Mouse (Mus musculus) testis, postnatal 10 days (tissue): Measurements from ENCODE around the gene Fam183b.
A peak's percentile ranks its signal among the peaks of the same experiment; 100 is the strongest.
"Not testable (repeated sequence)": the region's sequence is repeated elsewhere in the genome, so short reads cannot be mapped to it uniquely, and the experiment has no call there.

ENCODE experiments used
- DNase-seq: peaks from one replicate; pipeline ENCODE4 v3.0.0; 2021; ENCODE audit warnings: low spot score

The Fam183b gene

GRCm38 (mm10) chr11:58801558-58802228, at the start of gene Fam183b:
Gene Fam183b, minus strand, starts transcription at chr11:58801960.
- no peak for DNase-seq

GRCm38 (mm10) chr11:58849731-58850130, 48.0 kb upstream of the Fam183b start:
- no peak for DNase-seq

GRCm38 (mm10) chr11:58847636-58848035, 45.9 kb upstream of the Fam183b start:
- no peak for DNase-seq

- DNase-seq, result peak; percentile 75
These were observed 45.2 kb upstream of the Fam183b start, which contains the start of gene Gm12258 for GRCm38 (mm10) chr11:58846919-58847461. Gene Gm12258, plus strand, starts transcription at chr11:58847158.

GRCm38 (mm10) chr11:58838951-58839350, 37.2 kb upstream of the Fam183b start, which contains the start of gene Olfr311:
Gene Olfr311, plus strand, starts transcription at chr11:58839251.
- not testable (repeated sequence) for DNase-seq

GRCm38 (mm10) chr11:58832541-58832940, 30.8 kb upstream of the Fam183b start:
- DNase-seq, result not testable (repeated sequence)

GRCm38 (mm10) chr11:58829764-58830163, 28.0 kb upstream of the Fam183b start:
- no peak for DNase-seq

GRCm38 (mm10) chr11:58828937-58829336, 27.2 kb upstream of the Fam183b start, which contains the start of gene Olfr312:
Gene Olfr312, plus strand, starts transcription at chr11:58829237.
- DNase-seq, result not testable (repeated sequence)

GRCm38 (mm10) chr11:58815676-58816075, 13.9 kb upstream of the Fam183b start:
- DNase-seq, result no peak

- DNase-seq, result not testable (repeated sequence)
These were observed 12.9 kb upstream of the Fam183b start, which contains the start of gene Olfr313 for GRCm38 (mm10) chr11:58814700-58815099. Gene Olfr313, plus strand, starts transcription at chr11:58815000.

GRCm38 (mm10) chr11:58812001-58812400, 10.2 kb upstream of the Fam183b start:
- no peak for DNase-seq

- no peak for DNase-seq
These were observed 2.6 kb upstream of the Fam183b start for GRCm38 (mm10) chr11:58804393-58804792.

GRCm38 (mm10) chr11:58803871-58804270, 2.1 kb upstream of the Fam183b start:
- no peak for DNase-seq

- DNase-seq, result no peak
These were observed 2.0 kb downstream of the Fam183b start for GRCm38 (mm10) chr11:58799747-58800146.

- peak; percentile 47 for DNase-seq
These were observed 4.9 kb downstream of the Fam183b start for GRCm38 (mm10) chr11:58796850-58797249.

GRCm38 (mm10) chr11:58795856-58796255, 5.9 kb downstream of the Fam183b start:
- no peak for DNase-seq

- DNase-seq, result no peak
These were observed 11.1 kb downstream of the Fam183b start for GRCm38 (mm10) chr11:58790646-58791045.

GRCm38 (mm10) chr11:58790053-58790452, 11.7 kb downstream of the Fam183b start:
- DNase-seq, result no peak

- no peak for DNase-seq
These were observed 12.2 kb downstream of the Fam183b start for GRCm38 (mm10) chr11:58789532-58789931.

GRCm38 (mm10) chr11:58788346-58788745, 13.4 kb downstream of the Fam183b start:
- no peak for DNase-seq

- no peak for DNase-seq
These were observed 14.1 kb downstream of the Fam183b start for GRCm38 (mm10) chr11:58787651-58788050.

GRCm38 (mm10) chr11:58784182-58784581, 17.6 kb downstream of the Fam183b start:
- no peak for DNase-seq

- no peak for DNase-seq
These were observed 19.2 kb downstream of the Fam183b start, which contains the start of gene Olfr314 for GRCm38 (mm10) chr11:58782480-58783089. Gene Olfr314, plus strand, starts transcription at chr11:58782952.
